In the genomic region with DNA sequence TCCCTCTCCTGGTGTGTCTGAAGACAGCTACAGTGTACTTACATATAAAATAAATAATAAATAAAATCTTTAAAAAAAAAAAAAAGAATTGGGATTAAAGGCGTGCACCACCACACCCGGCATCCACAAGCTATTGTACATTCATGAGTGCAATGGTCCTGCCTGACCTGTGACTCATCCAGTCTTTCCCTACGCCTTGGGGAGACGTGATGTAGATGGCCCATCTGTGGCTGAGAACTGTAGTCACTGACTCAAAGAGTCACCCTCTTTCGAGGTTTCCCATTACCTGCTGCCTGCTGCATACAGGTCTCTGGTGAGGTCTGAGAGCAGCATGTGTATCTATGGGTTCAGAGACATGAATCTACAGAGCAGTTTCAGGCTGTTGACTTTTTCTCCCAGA, we compare ENCODE assay signal across 14 mouse cellular contexts.
"Had no signal": no experiment of that assay in that cellular context is flagged by ENCODE, and none has a peak within 500 bp of the region (broad histone marks: within the 10 kb centered on the region; RNA-seq: fewer than 3 reads in every experiment).

No protein-coding gene starts in this region.

- H3K9ac ChIP-seq: liver, embryonic 15.5 days; liver, postnatal 0 days; lung, embryonic 15.5 days; midbrain, embryonic 12.5 days; neural tube, embryonic 12.5 days had no signal

- H3K4me2 ChIP-seq: liver, embryonic 15.5 days; lung, embryonic 15.5 days; midbrain, embryonic 12.5 days; neural tube, embryonic 12.5 days had no signal

- H3K4me3 ChIP-seq: liver, embryonic 15.5 days; lung, embryonic 15.5 days; megakaryocyte, embryonic 14.5 days; midbrain, embryonic 12.5 days; neural tube, embryonic 12.5 days had no signal

- DNase-seq: liver, postnatal 0 days; lung, adult 2 months; lung, postnatal 14 days; lung, postnatal 4 days; midbrain, embryonic 14.5 days; right cerebral cortex, postnatal 14 days; thymus, adult 2 months; thymus, postnatal 25 days; thymus, postnatal 4 days had no signal

- H3K36me3 ChIP-seq: liver, embryonic 15.5 days; lung, embryonic 15.5 days; midbrain, embryonic 12.5 days; neural tube, embryonic 12.5 days had no signal

- H3K9me3 ChIP-seq: liver, embryonic 15.5 days; lung, embryonic 15.5 days; megakaryocyte, embryonic 14.5 days; midbrain, embryonic 12.5 days; neural tube, embryonic 12.5 days had no signal

- H3K27me3 ChIP-seq: liver, embryonic 15.5 days; lung, embryonic 15.5 days; megakaryocyte, embryonic 14.5 days; midbrain, embryonic 12.5 days; neural tube, embryonic 12.5 days had no signal

- H3K4me1 ChIP-seq: neural tube, embryonic 12.5 days had no signal

- H3K27ac ChIP-seq: liver, embryonic 15.5 days; lung, embryonic 15.5 days; midbrain, embryonic 12.5 days; neural tube, embryonic 12.5 days had no signal
